ENCODE assay signal across 7 mouse cellular contexts in genomic region chrX:70574243-70574642, GRCm38 (mm10).
A peak's percentile ranks its signal among the peaks of the same experiment; 100 is the strongest.
DNase-seq lines count a peak whose midpoint lies in the region; ATAC-seq and TF ChIP-seq lines count a peak whose summit lies in the region.
"Not testable (repeated sequence)": the region's sequence is repeated elsewhere in the genome, so short reads cannot be mapped to it uniquely, and the experiment has no call there.

No protein-coding gene starts in this region.

- 36% methylated on average over 1 of the region's 6 CpGs for WGBS in forebrain, postnatal 0 days

- not testable (repeated sequence) for TF ChIP-seq CTCF in G1E (IDR thresholded peaks at IDR 0.05; ENCODE audit: low read depth, low read length); forebrain, postnatal 0 days (IDR thresholded peaks at IDR 0.05; ENCODE audit: low read depth)

- peak; percentile 15; the same call in 1 of the 2 replicates for ATAC-seq in G1E (ENCODE audit: extremely low read depth, insufficient number of reproducible peaks, low FRiP score, poor library complexity, severe bottlenecking)
- peak; percentile 63 for ATAC-seq in activated CD4-positive, CD25-positive, alpha-beta regulatory T cell, adult 4 months
- peak; percentile 29; the same call in 1 of the 2 replicates for ATAC-seq in forebrain, postnatal 0 days
- peak; percentile 79 for ATAC-seq in granulocyte monocyte progenitor cell, adult 5-6 weeks (replicated peaks; ENCODE audit: poor library complexity, severe bottlenecking)
- peak; percentile 70 for ATAC-seq in megakaryocyte, adult 5-6 weeks (ENCODE audit: poor library complexity, severe bottlenecking)
- ATAC-seq in megakaryocyte-erythroid progenitor cell, adult 5-6 weeks (replicated peaks; ENCODE audit: low FRiP score, low TSS enrichment, poor library complexity, severe bottlenecking), result peak; percentile 90
- ATAC-seq in monocyte, adult 5-6 weeks (replicated peaks; ENCODE audit: insufficient number of reproducible peaks, low FRiP score, low TSS enrichment, poor library complexity, severe bottlenecking), result 0 out of 2 replicates have a peak, but pooled peaks have one; percentile 35

- H3K4me3 ChIP-seq in G1E (ENCODE audit: low read depth, low read length); forebrain, postnatal 0 days (ENCODE audit: low read depth, low read length): not testable (repeated sequence)

- not testable (repeated sequence) for H3K27ac ChIP-seq in forebrain, postnatal 0 days (ENCODE audit: low read depth, low read length)

- H3K36me3 ChIP-seq in G1E (replicated peaks); forebrain, postnatal 0 days (ENCODE audit: insufficient read depth): not testable (repeated sequence)

- H3K27me3 ChIP-seq in G1E (ENCODE audit: insufficient read depth, low read length); forebrain, postnatal 0 days (ENCODE audit: insufficient read depth, low read length): not testable (repeated sequence)

- DNase-seq in G1E (ENCODE audit: low spot score); forebrain, postnatal 0 days: not testable (repeated sequence)

- H3K4me2 ChIP-seq in forebrain, postnatal 0 days (ENCODE audit: low read depth), result not testable (repeated sequence)

- not testable (repeated sequence) for H3K9ac ChIP-seq in forebrain, postnatal 0 days

- not testable (repeated sequence) for H3K4me1 ChIP-seq in G1E (ENCODE audit: insufficient read depth, low read depth, low read length); forebrain, postnatal 0 days (ENCODE audit: insufficient read depth)

- not testable (repeated sequence) for H3K9me3 ChIP-seq in G1E (replicated peaks); forebrain, postnatal 0 days (ENCODE audit: low read length)

Comparison
In these comparisons a context has a peak if more than half of its experiments do, and no peak if none do; other contexts are left out.
1. ATAC-seq: peak in every context shown above with its lines; median percentile 90 in megakaryocyte-erythroid progenitor cell, adult 5-6 weeks; 79 in granulocyte monocyte progenitor cell, adult 5-6 weeks; 70 in megakaryocyte, adult 5-6 weeks; 63 in activated CD4-positive, CD25-positive, alpha-beta regulatory T cell, adult 4 months; 35 in monocyte, adult 5-6 weeks; 29 in forebrain, postnatal 0 days; 15 in G1E.